Mouse (Mus musculus): ENCODE measurements at regions not wholly inside any gene's neighbourhood (a gene's known extent, or its start where the extent isn't known, plus 50 kb on each side); places are given as distances from the start of the nearest gene placed in this dataset.

DNA sequence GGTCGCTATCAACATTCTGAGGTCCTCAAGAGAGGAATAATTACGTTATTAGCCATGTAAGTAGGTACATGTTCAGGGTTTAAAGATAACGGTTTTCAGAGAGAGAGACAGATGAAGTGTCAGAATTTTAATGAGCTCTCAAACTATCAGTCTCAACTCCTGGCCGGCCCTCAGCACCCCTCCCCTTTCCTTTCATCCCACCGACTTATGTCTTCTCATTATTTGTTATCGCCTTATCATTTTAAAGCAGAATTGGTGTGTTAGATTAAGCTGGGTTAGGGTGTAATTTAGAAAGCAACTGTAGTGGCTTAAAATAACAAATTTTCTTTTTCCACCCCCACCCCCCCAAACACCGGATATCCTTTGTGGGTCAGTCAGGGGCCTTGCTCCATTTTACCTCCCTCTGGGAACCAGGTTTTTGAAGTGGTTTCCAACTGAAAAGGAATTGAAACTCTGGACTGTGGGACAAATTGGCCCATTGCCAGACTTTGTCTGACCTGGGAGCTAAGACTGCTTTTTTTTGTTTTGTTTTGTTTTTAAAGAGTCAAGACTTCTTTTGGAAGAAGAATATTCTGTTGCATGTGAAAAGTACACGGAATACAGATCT lies 72.5 kb upstream of the Ppp1r12a start:
- TF ChIP-seq CTCF (IDR thresholded peaks at IDR 0.05; ENCODE audit: control insufficient read depth, insufficient read depth, insufficient read length) (no peak), USF1 (IDR thresholded peaks at IDR 0.05; ENCODE audit: low read depth) (no peak), FOSL1 (IDR thresholded peaks at IDR 0.05; ENCODE audit: insufficient read depth, low read length, poor library complexity, severe bottlenecking) (no peak), CEBPB (IDR thresholded peaks at IDR 0.05; ENCODE audit: low read depth) (no peak), MAX (IDR thresholded peaks at IDR 0.05) (no peak), MYOG (IDR thresholded peaks at IDR 0.05; ENCODE audit: control insufficient read depth, extremely low read depth, insufficient read length) (no peak)

Data from C2C12 (cell line).